Mouse (Mus musculus) cortical plate, adult 2 months (tissue): ENCODE results near the gene Inip.

Source experiments
- CTCF ChIP-seq: fragments of 200-500 bp; IDR thresholded peaks from 2 replicates; pipeline ENCODE4 v1.5.1; 2011; ENCODE audit warnings: mild to moderate bottlenecking, control low read depth, low read length; ENCODE audit not compliant: insufficient read depth; ENCODE audit errors: extremely low read depth
- POLR2A ChIP-seq: fragments of 200-500 bp; IDR thresholded peaks from 2 replicates; pipeline ENCODE4 v1.6.1; 2011; ENCODE audit warnings: mild to moderate bottlenecking, low read length, control low read depth; ENCODE audit not compliant: insufficient read depth; ENCODE audit errors: extremely low read depth

- TF ChIP-seq CTCF (no peak), POLR2A (no peak)
Observed at GRCm38 (mm10) chr4:59761365-59761729, 40.0 kb downstream of the Inip start.
